Mouse (Mus musculus): ENCODE results near the gene Flot1.

Gene Flot1

DNA sequence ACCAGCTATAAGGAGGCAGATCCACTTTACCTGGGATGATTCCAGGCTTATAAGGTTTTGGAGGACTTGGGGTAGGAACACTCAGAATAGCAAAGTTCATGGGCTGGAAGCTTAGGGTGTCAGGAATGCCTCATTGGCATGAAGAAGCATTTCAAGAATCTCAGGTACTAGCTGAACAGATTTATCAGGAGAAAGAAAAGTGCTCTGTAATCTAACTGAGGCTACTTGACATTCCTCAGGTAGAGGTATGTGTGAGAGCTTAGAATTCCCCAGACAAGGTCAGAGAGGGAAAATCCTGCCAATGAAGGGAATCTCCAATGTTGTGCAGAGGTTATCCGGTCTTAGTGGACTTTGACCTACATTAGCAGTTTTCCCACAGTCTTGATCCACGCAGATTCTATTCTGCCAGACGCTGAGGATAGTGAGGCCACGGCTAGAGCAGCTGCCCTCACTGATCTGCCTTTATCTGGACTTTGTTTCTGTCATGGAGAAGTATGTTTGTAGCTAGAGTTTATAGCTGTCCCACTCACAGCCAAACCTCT, 19.1 kb upstream of the Flot1 start:
- in situ Hi-C loops (cut with MboI; ENCODE audit: low pct_unique_long_range_greater_than_20kb in 1 of 2, low sequenced_read_pairs in 2 of 2, unreplicated experiment in 1 of 2) = no loop called here

DNA sequence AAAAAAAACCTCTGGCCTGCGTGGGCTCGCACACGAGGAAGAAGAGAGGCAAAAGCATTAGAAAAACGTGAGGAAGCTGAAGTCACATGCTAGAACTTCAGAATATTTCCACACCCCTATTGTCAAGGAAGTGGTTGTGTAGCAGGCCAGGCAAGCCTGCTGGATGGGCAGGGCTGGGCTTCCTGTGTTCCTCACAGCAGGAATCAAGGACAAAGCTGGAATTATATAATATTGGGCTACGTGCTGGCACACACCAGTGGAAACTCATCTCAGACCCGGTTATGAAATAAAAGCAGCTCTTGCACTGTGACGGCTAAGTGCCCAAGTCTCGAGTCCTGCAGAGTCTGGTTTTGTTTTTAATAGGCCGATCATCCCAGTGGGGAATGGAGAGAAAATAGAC, 15.0 kb upstream of the Flot1 start:
- in situ Hi-C loops (cut with MboI; ENCODE audit: low pct_unique_long_range_greater_than_20kb in 1 of 2, low sequenced_read_pairs in 2 of 2, unreplicated experiment in 1 of 2) = no loop called here

DNA sequence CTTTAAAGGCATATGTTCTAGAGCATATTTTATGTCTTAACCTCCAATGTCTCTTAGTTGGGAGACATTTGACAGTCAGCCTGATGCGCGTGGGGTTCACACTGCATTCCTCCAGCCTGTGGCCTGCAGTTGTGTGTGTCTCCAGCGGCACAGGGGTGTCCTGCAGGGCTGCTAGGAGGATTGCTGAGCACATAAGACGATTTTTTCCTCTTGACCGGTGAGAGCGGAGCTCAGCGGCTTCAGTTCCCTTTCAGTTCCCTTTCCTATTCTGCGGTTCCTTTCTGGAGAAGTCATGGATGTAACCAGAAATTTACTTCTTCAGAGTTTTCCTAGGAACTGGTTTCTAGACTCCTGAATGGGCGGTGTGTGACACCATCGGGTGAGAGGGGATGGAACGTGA, 13.6 kb upstream of the Flot1 start:
- in situ Hi-C loops (cut with MboI; ENCODE audit: low pct_unique_long_range_greater_than_20kb in 1 of 2, low sequenced_read_pairs in 2 of 2, unreplicated experiment in 1 of 2) = no loop called here

DNA sequence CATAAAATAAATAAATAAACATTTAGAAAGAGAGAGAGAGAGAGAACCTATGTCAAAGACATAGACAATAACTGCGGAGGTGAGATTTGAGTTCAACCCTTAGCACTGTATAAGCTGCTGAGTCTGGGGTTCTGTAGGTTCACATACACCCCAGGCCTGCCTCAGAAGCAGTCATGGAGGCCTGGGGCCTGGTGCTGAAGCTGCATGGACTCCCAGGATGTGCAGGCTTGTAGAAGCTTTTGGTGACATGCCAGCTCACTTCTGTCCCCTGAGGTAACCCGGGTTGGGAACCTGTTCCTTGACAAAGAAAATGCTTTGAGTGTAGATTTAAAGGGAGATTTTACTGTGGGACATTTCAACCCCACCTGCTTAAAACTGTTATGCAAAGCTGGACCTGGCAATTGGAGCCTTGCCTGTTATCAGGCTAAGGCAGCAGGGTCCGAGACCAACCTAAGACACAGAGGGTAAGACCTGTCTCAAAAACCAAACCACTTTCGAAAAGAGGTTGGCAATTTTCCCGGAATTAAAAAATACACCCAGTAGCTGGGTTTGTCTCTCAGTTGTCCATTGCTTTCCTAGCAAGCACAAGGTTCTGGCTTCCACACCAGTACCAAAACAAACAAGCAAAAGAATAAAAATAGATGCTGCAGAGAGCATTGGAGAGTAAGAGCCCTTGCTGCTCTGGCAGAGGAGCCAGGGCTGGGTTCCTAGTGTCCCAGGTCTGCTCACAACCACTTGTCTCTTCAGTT, 12.0 kb upstream of the Flot1 start:
- in situ Hi-C loops (cut with MboI; ENCODE audit: low pct_unique_long_range_greater_than_20kb in 1 of 2, low sequenced_read_pairs in 2 of 2, unreplicated experiment in 1 of 2) = no loop called here

DNA sequence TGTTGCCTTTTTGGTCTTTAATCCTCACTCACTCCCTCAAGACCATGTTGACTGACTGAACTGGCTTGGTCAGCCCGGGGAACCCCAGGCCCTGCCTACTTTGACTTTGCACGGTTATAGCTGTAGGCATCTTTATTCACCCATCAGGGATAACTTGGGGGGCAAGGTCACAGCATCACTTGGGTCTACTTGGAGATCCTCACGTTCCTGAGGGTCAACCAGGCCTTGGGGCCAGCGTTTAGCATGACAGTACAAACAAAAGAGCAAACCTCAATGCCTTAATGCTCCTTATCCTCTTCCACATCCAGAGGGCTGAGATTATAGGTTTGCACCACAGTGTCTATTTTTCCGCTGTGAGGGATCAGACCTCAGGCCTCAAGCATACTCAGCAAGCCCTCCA, 10.7 kb upstream of the Flot1 start:
- in situ Hi-C loops (cut with MboI; ENCODE audit: low pct_unique_long_range_greater_than_20kb in 1 of 2, low sequenced_read_pairs in 2 of 2, unreplicated experiment in 1 of 2) = no loop called here

DNA sequence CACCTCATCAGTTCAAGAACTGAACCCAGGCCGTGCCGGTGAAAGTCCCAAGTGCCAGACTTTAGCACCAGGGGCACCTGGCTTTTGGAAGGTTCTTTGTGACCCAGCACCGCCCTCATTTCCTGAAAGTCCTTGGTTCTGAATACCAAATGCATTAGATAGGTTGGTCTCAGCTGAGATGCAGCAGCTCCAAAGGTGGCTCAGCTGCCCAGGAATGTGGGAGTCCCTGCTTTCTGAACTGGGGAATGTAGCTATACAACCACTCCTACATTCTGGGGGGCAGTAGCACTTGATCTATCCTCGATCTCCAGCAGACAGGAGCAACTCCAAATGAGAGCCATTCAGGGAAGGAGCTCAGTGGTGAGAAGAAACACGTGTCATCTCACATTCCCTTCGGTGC, 10.3 kb upstream of the Flot1 start:
- in situ Hi-C loops (cut with MboI; ENCODE audit: low pct_unique_long_range_greater_than_20kb in 1 of 2, low sequenced_read_pairs in 2 of 2, unreplicated experiment in 1 of 2) = no loop called here

DNA sequence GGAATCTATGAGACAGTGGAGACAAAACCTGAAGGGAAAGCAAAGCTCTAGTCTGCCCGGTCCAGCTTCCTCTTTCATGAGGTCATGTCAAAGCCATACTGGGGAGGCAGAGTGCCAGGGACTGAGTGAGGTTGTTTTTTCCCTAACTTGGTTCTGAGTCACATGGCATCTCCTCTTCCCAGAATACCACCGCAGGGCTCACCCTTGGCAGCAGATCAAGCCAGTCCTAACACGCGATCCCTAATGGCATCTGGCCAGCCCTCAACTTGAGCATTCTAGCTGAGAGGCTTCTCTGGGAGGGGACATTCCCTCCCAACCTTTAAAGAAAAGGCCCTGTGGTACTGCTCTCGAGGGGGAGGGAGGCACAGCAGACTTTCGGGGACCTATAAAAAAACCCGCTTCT, 9.8 kb upstream of the Flot1 start:
- in situ Hi-C loops (cut with MboI; ENCODE audit: low pct_unique_long_range_greater_than_20kb in 1 of 2, low sequenced_read_pairs in 2 of 2, unreplicated experiment in 1 of 2) = no loop called here

DNA sequence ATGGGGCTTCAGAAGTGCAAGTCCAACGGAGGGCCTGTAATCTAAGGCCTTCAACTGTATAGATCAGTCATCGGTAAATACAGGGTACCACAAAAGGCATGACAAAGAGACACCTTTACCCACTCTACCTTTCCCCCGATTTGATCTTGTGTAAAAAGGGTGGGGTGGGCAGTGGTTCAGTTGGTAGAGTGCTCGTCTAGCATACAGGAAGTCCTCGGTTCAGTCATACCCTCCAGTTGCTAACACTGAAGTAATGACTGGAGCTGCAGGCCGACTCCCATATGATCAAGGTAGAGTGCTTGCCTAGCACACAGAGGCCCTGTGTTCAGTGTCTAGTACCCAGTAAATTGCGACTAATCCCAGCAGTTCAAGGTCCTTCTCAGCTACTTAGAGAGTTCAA, 9.4 kb upstream of the Flot1 start:
- in situ Hi-C loops (cut with MboI; ENCODE audit: low pct_unique_long_range_greater_than_20kb in 1 of 2, low sequenced_read_pairs in 2 of 2, unreplicated experiment in 1 of 2) = no loop called here

DNA sequence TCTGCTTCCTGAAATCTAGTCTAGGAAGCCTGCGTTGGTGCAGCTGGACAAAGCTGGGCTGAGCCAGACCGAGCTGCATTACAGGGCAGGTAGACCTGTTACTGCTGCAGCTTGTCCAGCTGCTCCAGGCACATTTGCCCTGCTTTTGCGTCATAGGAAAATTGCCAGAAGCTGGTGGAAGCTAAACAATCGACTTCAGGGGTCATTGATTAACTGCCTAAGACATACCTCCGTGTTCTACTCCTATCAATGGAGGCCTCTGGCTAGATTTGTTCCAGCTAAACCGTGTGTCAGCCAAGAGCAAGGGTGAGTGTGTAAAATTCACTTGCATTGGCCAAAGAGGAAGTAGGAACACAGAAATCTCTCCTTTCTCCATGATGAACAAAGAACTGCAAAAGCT, 8.4 kb upstream of the Flot1 start:
- in situ Hi-C loops (cut with MboI; ENCODE audit: low pct_unique_long_range_greater_than_20kb in 1 of 2, low sequenced_read_pairs in 2 of 2, unreplicated experiment in 1 of 2) = no loop called here

DNA sequence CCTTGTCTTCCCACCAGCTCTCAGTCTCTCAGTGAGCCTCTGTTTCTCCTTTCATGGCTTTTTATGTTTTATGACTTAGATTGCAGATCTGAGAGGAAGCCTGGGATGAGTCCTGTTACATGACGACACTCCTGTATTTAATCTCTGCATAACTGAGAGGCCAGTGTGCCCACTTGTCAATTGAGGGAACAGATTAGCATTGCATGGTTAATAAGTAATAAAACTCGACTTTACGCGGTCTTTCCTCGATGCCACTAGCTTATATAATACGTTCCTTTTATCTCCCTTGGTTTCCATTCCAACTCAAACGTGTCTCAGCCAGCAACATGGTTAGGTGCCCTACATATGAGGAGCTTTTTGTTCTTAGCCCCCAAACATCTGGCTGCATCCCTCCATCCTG, 7.2 kb upstream of the Flot1 start:
- in situ Hi-C loops (cut with MboI; ENCODE audit: low pct_unique_long_range_greater_than_20kb in 1 of 2, low sequenced_read_pairs in 2 of 2, unreplicated experiment in 1 of 2) = no loop called here

DNA sequence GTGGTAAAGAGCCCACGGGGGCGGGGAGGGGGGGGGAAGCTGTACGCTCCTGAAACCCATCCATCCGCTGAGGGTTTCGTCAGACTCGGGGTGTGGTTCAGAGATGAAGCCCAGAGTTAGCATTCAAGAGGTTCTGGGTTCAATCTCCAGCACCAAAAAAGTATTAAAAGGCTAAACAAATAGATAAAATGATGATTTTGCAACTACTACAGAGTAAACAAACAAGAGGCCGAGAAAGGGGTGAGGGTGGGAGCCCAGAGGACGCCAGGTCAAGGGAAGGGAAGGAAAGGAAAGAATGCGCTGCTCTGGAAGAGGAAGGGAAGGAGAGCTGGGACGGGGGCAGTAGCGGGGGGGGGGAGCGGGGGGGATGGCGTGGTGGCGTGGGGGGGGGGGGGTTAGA, 6.3 kb upstream of the Flot1 start:
- in situ Hi-C loops (cut with MboI; ENCODE audit: low pct_unique_long_range_greater_than_20kb in 1 of 2, low sequenced_read_pairs in 2 of 2, unreplicated experiment in 1 of 2) = no loop called here

DNA sequence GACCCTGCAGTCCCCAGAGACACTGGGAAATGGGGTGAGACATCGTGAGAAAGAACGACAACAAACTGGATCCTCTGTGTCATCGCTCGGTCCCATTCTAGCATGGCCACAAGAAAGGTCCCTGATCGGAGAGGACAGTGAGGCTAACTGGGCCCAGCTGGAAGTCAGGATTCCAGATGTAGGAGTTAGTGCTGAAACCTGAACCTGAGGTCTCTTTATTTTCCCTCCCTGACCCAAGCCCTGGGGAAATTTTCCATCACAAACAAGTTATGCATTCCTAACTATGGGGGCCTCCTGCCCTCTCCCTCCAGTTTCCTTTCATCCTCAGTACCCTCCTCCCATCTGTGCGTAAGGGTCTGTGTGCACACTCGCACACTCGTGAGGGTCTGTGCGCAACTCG, 5.8 kb upstream of the Flot1 start:
- in situ Hi-C loops (cut with MboI; ENCODE audit: low pct_unique_long_range_greater_than_20kb in 1 of 2, low sequenced_read_pairs in 2 of 2, unreplicated experiment in 1 of 2) = no loop called here

DNA sequence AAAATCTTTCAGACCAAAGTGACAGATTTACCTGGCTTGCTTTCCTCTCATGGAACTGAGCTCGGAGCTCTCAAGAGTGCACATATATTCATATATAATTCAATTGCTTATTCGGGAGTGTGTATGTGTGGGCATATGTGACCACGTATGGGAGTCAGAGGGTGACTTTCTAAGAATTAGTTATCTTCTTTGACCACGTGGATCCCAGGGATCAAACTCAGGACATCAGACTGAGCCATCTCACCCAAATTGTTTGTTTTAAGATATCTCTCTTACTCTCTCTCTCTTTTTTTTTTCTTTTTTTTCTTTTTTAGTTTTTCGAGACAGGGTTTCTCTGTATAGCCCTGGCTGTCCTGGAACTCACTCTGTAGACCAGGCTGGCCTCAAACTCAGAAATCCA, 2.9 kb upstream of the Flot1 start:
- in situ Hi-C loops (cut with MboI; ENCODE audit: low pct_unique_long_range_greater_than_20kb in 1 of 2, low sequenced_read_pairs in 2 of 2, unreplicated experiment in 1 of 2) = no loop called here

DNA sequence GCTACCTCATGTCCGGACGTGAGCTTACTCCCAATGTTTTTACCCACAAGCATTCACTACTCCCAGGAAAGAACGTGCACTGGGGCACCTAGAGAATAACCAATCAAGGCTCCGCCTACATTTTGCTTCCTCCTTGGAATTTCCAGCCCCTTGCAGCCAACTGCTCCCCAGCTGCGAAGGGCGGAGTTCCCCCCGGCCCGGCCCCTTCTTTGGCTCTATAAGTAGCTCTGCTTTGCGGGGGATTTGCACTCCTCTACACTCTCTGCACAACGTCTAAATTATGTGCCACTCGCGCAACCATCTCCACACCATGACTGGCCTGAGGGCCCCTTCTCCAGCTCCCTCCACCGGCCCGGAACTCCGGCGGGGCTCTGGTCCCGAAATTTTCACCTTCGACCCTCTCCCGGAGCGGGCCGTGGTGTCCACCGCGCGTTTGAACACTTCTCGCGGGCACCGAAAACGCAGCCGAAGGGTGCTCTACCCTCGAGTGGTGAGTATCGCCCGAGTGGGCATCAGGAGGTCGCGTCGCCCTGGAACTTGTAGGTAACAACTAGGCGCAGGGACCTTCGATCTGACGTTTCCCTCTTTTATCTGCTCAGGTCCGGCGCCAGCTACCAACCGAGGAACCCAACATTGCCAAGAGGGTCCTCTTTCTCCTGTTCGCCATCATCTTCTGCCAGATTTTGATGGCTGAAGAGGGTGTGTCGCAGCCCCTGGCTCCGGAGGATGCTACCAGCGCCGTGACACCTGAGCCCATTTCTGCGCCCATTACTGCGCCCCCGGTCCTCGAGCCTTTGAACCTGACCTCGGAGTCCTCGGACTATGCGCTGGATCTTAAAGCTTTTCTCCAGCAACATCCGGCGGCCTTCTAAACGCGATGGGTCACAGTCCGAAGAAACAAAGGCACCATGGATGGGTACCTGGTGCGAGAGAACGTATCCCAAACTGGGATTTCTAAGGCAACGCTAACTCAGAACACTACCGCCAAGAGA, 1.3 kb upstream of the Flot1 start, which contains the start of gene Ier3:
Gene Ier3, plus strand, starts transcription at position 246 of the 992 bp plus-strand sequence.
- in situ Hi-C loops (cut with MboI; ENCODE audit: low pct_unique_long_range_greater_than_20kb in 1 of 2, low sequenced_read_pairs in 2 of 2, unreplicated experiment in 1 of 2) = no loop called here

DNA sequence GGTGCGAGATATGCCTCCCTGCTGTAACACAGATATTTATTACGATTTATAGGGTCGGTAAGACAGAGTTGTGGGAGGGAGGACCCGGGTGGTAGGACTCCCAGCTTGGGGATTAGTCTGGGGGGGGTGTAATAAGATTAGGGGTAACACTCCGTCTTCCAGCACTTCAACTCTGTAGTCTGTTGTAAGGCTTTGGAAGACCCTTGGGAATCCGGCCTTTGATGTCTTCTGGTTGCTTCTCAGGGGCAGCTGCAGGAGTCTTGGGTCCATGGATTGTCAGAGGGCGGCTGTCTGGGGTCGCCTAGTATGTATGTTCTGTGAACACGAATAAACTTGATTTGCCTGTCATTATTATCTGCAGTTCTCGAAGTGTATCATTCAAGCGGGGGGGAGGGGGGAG, 466 bp upstream of the Flot1 start:
- in situ Hi-C loops (cut with MboI; ENCODE audit: low pct_unique_long_range_greater_than_20kb in 1 of 2, low sequenced_read_pairs in 2 of 2, unreplicated experiment in 1 of 2) = no loop called here

DNA sequence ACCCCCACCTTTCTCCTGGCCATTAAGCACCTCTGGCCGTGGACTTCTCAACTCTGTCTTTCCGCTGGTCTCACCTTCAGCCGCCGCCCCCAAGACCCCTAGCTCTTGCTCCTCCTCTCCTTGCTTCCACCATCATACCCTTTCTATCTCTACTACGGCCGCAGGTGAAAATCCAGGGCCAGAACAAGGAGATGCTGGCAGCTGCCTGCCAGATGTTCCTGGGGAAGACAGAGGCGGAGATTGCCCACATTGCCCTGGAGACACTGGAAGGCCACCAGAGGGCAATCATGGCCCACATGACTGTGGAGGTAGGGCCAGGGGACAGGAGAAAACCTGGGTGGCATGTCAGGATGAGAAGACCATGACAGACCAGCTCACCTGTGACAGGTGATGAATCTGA, 1.4 kb downstream of the Flot1 start:
- in situ Hi-C loops (cut with MboI; ENCODE audit: low pct_unique_long_range_greater_than_20kb in 1 of 2, low sequenced_read_pairs in 2 of 2, unreplicated experiment in 1 of 2) = no loop called here

DNA sequence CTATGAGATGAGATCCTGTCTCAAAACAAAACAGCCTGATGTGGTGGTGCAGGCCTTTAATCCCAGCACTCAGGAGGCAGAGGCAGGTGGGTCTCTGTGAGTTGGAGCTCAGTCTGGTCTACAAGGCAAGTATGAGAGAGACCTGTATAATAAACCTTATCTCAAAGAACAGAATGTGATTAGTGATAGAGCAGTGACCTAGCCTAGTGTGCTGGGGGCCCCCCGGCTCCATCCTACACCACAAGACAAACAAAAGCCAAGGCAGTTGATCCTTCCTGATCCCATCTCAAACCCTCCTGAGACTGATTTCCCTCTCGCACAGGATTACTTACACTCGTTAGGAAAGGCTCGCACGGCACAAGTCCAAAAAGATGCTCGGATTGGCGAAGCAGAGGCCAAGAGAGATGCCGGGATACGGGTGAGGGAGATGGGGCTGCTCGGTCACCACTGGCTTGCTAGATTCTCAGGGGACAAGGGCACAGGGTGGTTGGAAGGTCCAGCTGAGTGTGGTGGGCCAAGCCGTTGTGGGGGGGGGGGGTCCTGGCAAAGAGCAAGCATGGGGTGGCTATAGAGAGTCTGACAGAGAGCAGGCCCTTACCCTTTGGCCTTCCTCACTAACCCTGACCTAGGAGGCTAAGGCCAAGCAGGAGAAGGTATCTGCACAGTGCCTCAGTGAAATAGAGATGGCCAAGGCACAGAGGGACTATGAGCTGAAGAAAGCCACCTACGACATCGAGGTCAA, 2.2 kb downstream of the Flot1 start:
- in situ Hi-C loops (cut with MboI; ENCODE audit: low pct_unique_long_range_greater_than_20kb in 1 of 2, low sequenced_read_pairs in 2 of 2, unreplicated experiment in 1 of 2) = loop anchor here (5.0 kb wide), 2 partner anchors 42 to 47 kb away; partner anchors contain the start of gene Ppp1r18 (in 1 of the 2)

DNA sequence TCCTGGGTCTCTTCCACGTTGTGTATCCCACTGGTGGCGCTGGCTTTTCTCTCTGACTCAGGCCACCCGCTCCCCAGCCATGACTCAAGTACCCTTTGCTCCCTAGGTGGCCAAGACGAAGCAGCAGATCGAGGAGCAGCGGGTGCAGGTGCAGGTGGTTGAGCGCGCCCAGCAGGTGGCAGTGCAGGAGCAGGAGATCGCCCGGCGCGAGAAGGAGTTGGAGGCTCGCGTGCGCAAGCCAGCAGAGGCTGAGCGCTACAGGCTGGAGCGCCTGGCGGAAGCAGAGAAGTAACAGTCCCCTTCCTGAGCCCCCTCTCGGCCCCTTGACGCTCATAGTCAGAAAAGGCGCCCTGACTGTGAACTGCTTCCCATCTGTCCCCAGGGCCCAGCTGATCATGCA, 6.7 kb downstream of the Flot1 start:
- in situ Hi-C loops (cut with MboI; ENCODE audit: low pct_unique_long_range_greater_than_20kb in 1 of 2, low sequenced_read_pairs in 2 of 2, unreplicated experiment in 1 of 2) = loop anchor here (5.0 kb wide), 2 partner anchors 38 to 43 kb away; partner anchors contain the start of gene Ppp1r18 (in 1 of the 2)
